Mouse (Mus musculus): ENCODE results near the gene Tcte2.

GRCm38 (mm10) chr17:13717428-13717827 is 44.2 kb downstream of the Tcte2 start:
- TF ChIP-seq CTCF (IDR thresholded peaks at IDR 0.05; ENCODE audit: borderline replicate concordance, control insufficient read depth, extremely low read depth, insufficient read depth, low read length, poor library complexity): no peak
- TF ChIP-seq POLR2A (IDR thresholded peaks at IDR 0.05; ENCODE audit: control insufficient read depth, extremely low read depth, insufficient read depth, low read length, poor library complexity): no peak
